Mouse (Mus musculus) kidney, embryonic 15.5 days (tissue): ENCODE measurements around the gene Gm20605. TPM values are rescaled to one million over a fixed set of nuclear protein-coding genes. Genes with fewer than 3 reads are reported as not detected.

Source experiments
- ATAC-seq: fragments of 200-750 bp; cut with Nextera tagmentation; replicated peaks from 2 replicates; pipeline ENCODE4 v1.8.0; 2017; ENCODE audit warnings: moderate TSS enrichment; ENCODE audit not compliant: low FRiP score
- H3K27ac ChIP-seq: fragments of 300-500 bp; sonication (generic); 2 replicates; pipeline ENCODE4 v1.5.1; 2015; ENCODE audit warnings: mild to moderate bottlenecking, inconsistent platforms
- H3K27me3 ChIP-seq: fragments of 300-500 bp; sonication (generic); 2 replicates; pipeline ENCODE4 v1.6.1; 2015; ENCODE audit warnings: inconsistent platforms
- H3K36me3 ChIP-seq: fragments of 300-500 bp; sonication (generic); 2 replicates; pipeline ENCODE4 v1.6.1; 2015; ENCODE audit warnings: inconsistent platforms
- H3K4me1 ChIP-seq: fragments of 300-500 bp; sonication (generic); 2 replicates; pipeline ENCODE4 v1.6.1; 2015; ENCODE audit warnings: inconsistent platforms
- H3K4me2 ChIP-seq: fragments of 300-500 bp; sonication (generic); 2 replicates; pipeline ENCODE4 v1.6.1; 2015; ENCODE audit warnings: moderate library complexity, mild to moderate bottlenecking, inconsistent platforms
- H3K4me3 ChIP-seq: fragments of 300-500 bp; sonication (generic); replicated peaks from 2 replicates; pipeline ENCODE4 v1.5.1; 2015; ENCODE audit warnings: mild to moderate bottlenecking, inconsistent platforms
- H3K9ac ChIP-seq: fragments of 300-500 bp; sonication (generic); 2 replicates; pipeline ENCODE4 v1.6.1; 2015; ENCODE audit warnings: mild to moderate bottlenecking, inconsistent platforms
- H3K9me3 ChIP-seq: fragments of 300-500 bp; sonication (generic); replicated peaks from 2 replicates; pipeline ENCODE4 v1.6.1; 2016; ENCODE audit warnings: inconsistent platforms
- WGBS: fragments of 180-500 bp; shearing (Covaris S2); methylation state at CpG from one replicate; pipeline ENCODE4 v1.1.7; 2015; ENCODE audit warnings: mixed read lengths; 5-methylcytosine and 5-hydroxymethylcytosine counted together
- polyA plus RNA-seq: library from polyadenylated mRNA; unstranded; fragments of >200 nt; fragmentation: Nextera tagmentation; extraction: Ambion mirVana; gene quantifications from 2 replicates; pipeline ENCODE4 v1.2.1, GENCODE M21; 2015

Gene Gm20605
- polyA plus RNA-seq, 1 experiment from 2014 or later: 13.1 TPM

GRCm38 (mm10) chr5:137600281-137600618 is 28.7 kb upstream of the Gm20605 start:
- 1% methylated on average over 19 of the region's 19 CpGs for WGBS

GRCm38 (mm10) chr5:137600619-137601364 is 28.2 kb upstream of the Gm20605 start, which contains the start of gene Mospd3:
Gene Mospd3 (minus strand): TSS chr5:137601058.
- Histone ChIP-seq H3K9me3 (no peaks in the 10 kb centered on the region), H3K9ac (peak within 1 kb of the TSS; percentile 86), H3K36me3 (peaks cover 22% of the 10 kb centered on the region), H3K27ac (peak within 1 kb of the TSS; percentile 94), H3K4me2 (peak within 1 kb of the TSS; percentile 94), H3K4me3 (peak within 1 kb of the TSS; percentile 78), H3K4me1 (peaks cover 38% of the 10 kb centered on the region), H3K27me3 (no peaks in the 10 kb centered on the region)
- WGBS: under 1% methylated on average over 41 of the region's 41 CpGs
- peak; percentile 93 for ATAC-seq

More at GRCm38 (mm10) chr5:137600281-137600618, 28.7 kb upstream of the Gm20605 start:
- H3K36me3 ChIP-seq: peaks cover 17% of the 10 kb centered on the region
- H3K4me1 ChIP-seq: peaks cover 38% of the 10 kb centered on the region
- no peaks in the 10 kb centered on the region for H3K27me3 ChIP-seq
- H3K27ac ChIP-seq: peak overlapping the region; percentile 94
- H3K4me3 ChIP-seq: peak overlapping the region; percentile 78
- H3K9ac ChIP-seq: peak overlapping the region; percentile 86
- H3K9me3 ChIP-seq: no peaks in the 10 kb centered on the region
- peak overlapping the region; percentile 94 for H3K4me2 ChIP-seq
- peak; percentile 60 for ATAC-seq

- Histone ChIP-seq H3K27ac (peak overlapping the region; percentile 94), H3K27me3 (no peaks in the 10 kb centered on the region), H3K4me3 (peak overlapping the region; percentile 78), H3K9ac (peak overlapping the region; percentile 45), H3K36me3 (peaks cover 28% of the 10 kb centered on the region), H3K4me2 (peak overlapping the region; percentile 94), H3K4me1 (peaks cover 38% of the 10 kb centered on the region), H3K9me3 (no peaks in the 10 kb centered on the region)
- under 1% methylated on average over 22 of the region's 22 CpGs for WGBS
- ATAC-seq: no peak
These were observed 27.6 kb upstream of the Gm20605 start for GRCm38 (mm10) chr5:137601365-137601729.

- Histone ChIP-seq H3K27ac (no peak overlapping the region), H3K4me3 (peak overlapping the region; percentile 43), H3K9me3 (no peaks in the 10 kb centered on the region), H3K36me3 (peaks cover 28% of the 10 kb centered on the region), H3K4me1 (peaks cover 60% of the 10 kb centered on the region), H3K4me2 (peak overlapping the region; percentile 56), H3K27me3 (no peaks in the 10 kb centered on the region), H3K9ac (0 out of 2 replicates have a peak overlapping the region, but pooled peaks have one; percentile 22)
- WGBS: 19% methylated on average over 25 of the region's 26 CpGs
- no peak for ATAC-seq
These were observed 20.9 kb upstream of the Gm20605 start for GRCm38 (mm10) chr5:137607860-137608653.

GRCm38 (mm10) chr5:137608654-137609190 is 20.3 kb upstream of the Gm20605 start:
- peaks cover 28% of the 10 kb centered on the region for H3K36me3 ChIP-seq
- H3K27me3 ChIP-seq: no peaks in the 10 kb centered on the region
- no peak overlapping the region for H3K27ac ChIP-seq
- peak overlapping the region; percentile 22; the same call in 1 of the 2 replicates for H3K9ac ChIP-seq
- WGBS: 14% methylated on average over 23 of the region's 23 CpGs
- H3K9me3 ChIP-seq: no peaks in the 10 kb centered on the region
- H3K4me3 ChIP-seq: peak overlapping the region; percentile 43
- peak overlapping the region; percentile 56 for H3K4me2 ChIP-seq
- no peak for ATAC-seq
- peaks cover 64% of the 10 kb centered on the region for H3K4me1 ChIP-seq

GRCm38 (mm10) chr5:137609292-137609691 is 19.7 kb upstream of the Gm20605 start:
- Histone ChIP-seq H3K27ac (no peak overlapping the region), H3K4me3 (peak overlapping the region; percentile 43), H3K9ac (no peak overlapping the region; the same call in 1 of the 2 replicates), H3K36me3 (peaks cover 28% of the 10 kb centered on the region), H3K9me3 (no peaks in the 10 kb centered on the region), H3K27me3 (no peaks in the 10 kb centered on the region), H3K4me2 (peak overlapping the region; percentile 56), H3K4me1 (peaks cover 62% of the 10 kb centered on the region)
- no peak for ATAC-seq
- 56% methylated on average over 3 of the region's 3 CpGs for WGBS

- Histone ChIP-seq H3K4me1 (peaks cover 62% of the 10 kb centered on the region), H3K36me3 (peaks cover 24% of the 10 kb centered on the region), H3K9ac (peak overlapping the region; percentile 31; the same call in 1 of the 2 replicates), H3K9me3 (no peaks in the 10 kb centered on the region), H3K27me3 (no peaks in the 10 kb centered on the region), H3K4me2 (peak overlapping the region; percentile 56), H3K4me3 (peak overlapping the region; percentile 43), H3K27ac (peak overlapping the region; percentile 96)
- no peak for ATAC-seq
- WGBS: 52% methylated on average over 4 of the region's 4 CpGs
These were observed 18.9 kb upstream of the Gm20605 start for GRCm38 (mm10) chr5:137610056-137610455.

- Histone ChIP-seq H3K9me3 (no peaks in the 10 kb centered on the region), H3K9ac (peak overlapping the region; percentile 31), H3K4me3 (peak overlapping the region; percentile 43), H3K27ac (peak overlapping the region; percentile 96), H3K4me1 (peaks cover 62% of the 10 kb centered on the region), H3K27me3 (no peaks in the 10 kb centered on the region), H3K4me2 (peak overlapping the region; percentile 56), H3K36me3 (peaks cover 18% of the 10 kb centered on the region)
- ATAC-seq: peak; percentile 57
- 10% methylated on average over 12 of the region's 12 CpGs for WGBS
These were observed 18.3 kb upstream of the Gm20605 start for GRCm38 (mm10) chr5:137610548-137611244.

- Histone ChIP-seq H3K4me3 (peak overlapping the region; percentile 43), H3K36me3 (peaks cover 12% of the 10 kb centered on the region), H3K27ac (peak overlapping the region; percentile 96), H3K9ac (peak overlapping the region; percentile 31), H3K9me3 (no peaks in the 10 kb centered on the region), H3K27me3 (no peaks in the 10 kb centered on the region), H3K4me1 (peaks cover 62% of the 10 kb centered on the region), H3K4me2 (peak overlapping the region; percentile 56)
- ATAC-seq: peak; percentile 67
- WGBS: 3% methylated on average over 6 of the region's 6 CpGs
These were observed 17.8 kb upstream of the Gm20605 start for GRCm38 (mm10) chr5:137611245-137611602.

- 70% methylated on average over 5 of the region's 5 CpGs for WGBS
- no peaks in the 10 kb centered on the region for H3K36me3 ChIP-seq
- 0 out of 2 replicates have a peak, but pooled peaks cover 4% of the 10 kb centered on the region for H3K27me3 ChIP-seq
- H3K4me1 ChIP-seq: peaks cover 57% of the 10 kb centered on the region
- H3K4me3 ChIP-seq: no peak overlapping the region
- no peak overlapping the region for H3K4me2 ChIP-seq
- no peak for ATAC-seq
- H3K9ac ChIP-seq: no peak overlapping the region
- no peaks in the 10 kb centered on the region for H3K9me3 ChIP-seq
- peak overlapping the region; percentile 56; the same call in 1 of the 2 replicates for H3K27ac ChIP-seq
These were observed 15.9 kb upstream of the Gm20605 start for GRCm38 (mm10) chr5:137613076-137613475.

- 22% methylated on average over 11 of the region's 11 CpGs for WGBS
- H3K9ac ChIP-seq: no peak within 1 kb of the TSS
- no peaks in the 10 kb centered on the region for H3K9me3 ChIP-seq
These were observed 15.4 kb upstream of the Gm20605 start, which contains the start of gene Pcolce for GRCm38 (mm10) chr5:137613550-137613949. Gene Pcolce (minus strand): TSS chr5:137613784.

More at GRCm38 (mm10) chr5:137613550-137613949, 15.4 kb upstream of the Gm20605 start, which contains the start of gene Pcolce:
- H3K27me3 ChIP-seq: 0 out of 2 replicates have a peak, but pooled peaks cover 4% of the 10 kb centered on the region
- H3K36me3 ChIP-seq: no peaks in the 10 kb centered on the region
- peak within 1 kb of the TSS; percentile 56; the same call in 1 of the 2 replicates for H3K27ac ChIP-seq
- H3K4me3 ChIP-seq: no peak within 1 kb of the TSS
- H3K4me1 ChIP-seq: peaks cover 53% of the 10 kb centered on the region
- H3K4me2 ChIP-seq: no peak within 1 kb of the TSS
- no peak for ATAC-seq
